Mouse (Mus musculus) cortical plate, adult 2 months (tissue): ENCODE measurements around the gene Pip5k1c.

ENCODE experiments used
- CTCF ChIP-seq: fragments of 200-500 bp; IDR thresholded peaks from 2 replicates; pipeline ENCODE4 v1.5.1; 2011; ENCODE audit warnings: mild to moderate bottlenecking, control low read depth, low read length; ENCODE audit not compliant: insufficient read depth; ENCODE audit errors: extremely low read depth
- POLR2A ChIP-seq: fragments of 200-500 bp; IDR thresholded peaks from 2 replicates; pipeline ENCODE4 v1.6.1; 2011; ENCODE audit warnings: mild to moderate bottlenecking, low read length, control low read depth; ENCODE audit not compliant: insufficient read depth; ENCODE audit errors: extremely low read depth

DNA sequence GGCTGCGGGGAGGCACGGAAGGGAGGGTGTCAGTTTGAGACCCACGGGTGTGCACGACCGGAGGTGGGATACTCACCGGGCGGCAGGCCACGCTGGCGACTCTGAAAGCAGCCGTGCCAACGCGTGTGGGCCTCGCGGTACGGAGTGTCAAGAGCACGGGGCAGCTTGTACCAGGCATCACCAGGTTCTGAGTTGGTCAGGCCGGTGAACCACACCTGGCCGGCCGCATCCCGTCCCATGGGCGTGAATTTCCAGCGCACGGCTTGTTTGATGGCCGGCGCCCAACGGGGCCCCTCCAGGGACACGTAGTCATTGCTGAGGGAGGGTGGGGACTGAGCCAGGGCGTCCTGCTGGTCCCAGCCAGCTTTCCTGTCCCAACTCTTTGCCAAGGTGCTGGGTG lies 71.9 kb downstream of the Pip5k1c start:
- no peak for TF ChIP-seq POLR2A
- no peak for TF ChIP-seq CTCF
